Mouse (Mus musculus) gastrocnemius, postnatal 10 days (tissue): ENCODE results near the gene Dhx58. TPM values are rescaled to one million over a fixed set of nuclear protein-coding genes. Genes with fewer than 3 reads are reported as not detected.

Source experiments
- DNase-seq: peaks from one replicate; pipeline ENCODE4 v3.0.0; 2021; ENCODE audit warnings: mixed read lengths
- total RNA-seq, 2 experiments: library from RNA; stranded (reverse); gene quantifications; 2 replicates each; pipeline ENCODE4 v1.2.3; 2021

Dhx58 gene
- total RNA-seq, 2 experiments from 2014 or later = 0.45 to 0.52 TPM

DNA sequence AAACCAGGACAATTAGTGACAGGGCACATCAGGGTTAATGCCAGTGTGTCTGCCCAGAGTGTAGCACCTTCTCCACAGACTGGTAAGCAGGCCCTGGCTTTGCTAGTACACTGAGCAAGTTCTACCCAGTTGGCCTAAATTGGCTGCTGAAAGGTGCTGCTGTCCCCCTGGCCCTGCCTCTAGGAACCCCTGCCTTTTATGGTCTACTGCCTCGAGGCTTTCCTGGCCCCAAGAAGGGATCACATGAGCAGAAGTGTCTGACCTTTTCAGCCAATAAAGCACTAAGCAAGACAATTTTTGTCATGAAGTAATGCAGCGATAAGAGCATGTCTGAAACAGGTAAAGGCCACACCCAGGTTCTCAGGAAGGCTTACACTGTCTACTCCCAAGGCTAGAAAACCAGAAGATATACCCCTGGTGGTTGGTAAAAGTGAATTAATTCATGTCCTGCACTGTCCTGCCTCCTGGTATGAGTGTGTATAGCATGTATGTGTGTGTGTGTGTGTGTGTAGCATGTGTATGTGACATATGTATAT, 18.5 kb upstream of the Dhx58 start:
- no peak for DNase-seq

DNA sequence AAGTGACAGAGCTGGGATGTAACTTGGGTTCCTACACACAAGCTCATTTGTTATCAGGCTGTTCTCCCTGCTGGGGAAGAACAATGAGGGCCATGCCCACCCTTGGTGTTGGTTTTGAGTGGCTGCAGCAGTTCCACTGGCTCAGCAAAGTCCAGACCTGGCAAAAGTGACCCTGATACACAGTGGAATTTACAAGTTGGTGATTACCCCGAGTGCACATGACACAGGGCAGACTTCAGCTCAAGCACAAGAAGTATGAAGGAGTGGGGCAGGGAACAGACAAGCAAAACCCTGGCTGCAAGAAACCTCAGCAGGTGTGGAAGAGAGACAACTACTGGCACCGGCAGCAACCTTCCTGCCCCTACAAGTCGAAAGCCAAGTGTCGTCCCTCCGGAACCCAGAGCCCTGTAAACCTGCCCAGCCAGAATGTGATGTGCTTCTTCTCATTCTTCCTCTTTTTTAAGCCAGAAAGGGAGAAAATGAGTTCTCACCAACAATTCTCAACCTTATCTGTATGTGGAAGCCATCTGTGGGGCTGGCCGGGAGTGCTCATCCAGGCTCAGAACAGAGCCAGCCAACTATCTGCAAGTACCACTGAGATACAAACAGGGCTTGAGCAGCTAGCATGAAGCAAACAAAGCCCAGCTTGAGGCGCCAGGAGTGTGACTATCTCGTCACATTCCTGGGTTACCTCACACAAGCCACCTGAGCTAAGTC, 17.9 kb upstream of the Dhx58 start:
- no peak for DNase-seq

DNA sequence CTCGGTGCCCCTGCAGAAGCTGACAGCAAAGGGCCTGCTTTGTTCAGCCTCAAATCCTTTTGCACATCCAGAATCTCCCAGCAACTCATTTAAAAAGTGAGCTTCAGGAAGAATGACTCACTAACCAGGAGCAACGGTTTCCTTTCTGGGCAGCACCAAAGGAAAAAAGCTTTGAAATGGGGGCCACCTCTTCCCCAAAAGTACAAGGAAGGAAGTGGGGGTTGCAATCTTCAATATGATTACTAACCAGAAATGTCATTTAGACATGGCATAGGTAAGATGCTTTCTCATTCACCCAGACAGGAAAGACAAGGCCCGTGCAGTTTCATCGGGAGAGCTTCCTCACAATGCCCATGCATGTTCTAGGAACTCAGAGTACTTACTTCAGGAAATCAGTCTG, 17.2 kb upstream of the Dhx58 start:
- no peak for DNase-seq

DNA sequence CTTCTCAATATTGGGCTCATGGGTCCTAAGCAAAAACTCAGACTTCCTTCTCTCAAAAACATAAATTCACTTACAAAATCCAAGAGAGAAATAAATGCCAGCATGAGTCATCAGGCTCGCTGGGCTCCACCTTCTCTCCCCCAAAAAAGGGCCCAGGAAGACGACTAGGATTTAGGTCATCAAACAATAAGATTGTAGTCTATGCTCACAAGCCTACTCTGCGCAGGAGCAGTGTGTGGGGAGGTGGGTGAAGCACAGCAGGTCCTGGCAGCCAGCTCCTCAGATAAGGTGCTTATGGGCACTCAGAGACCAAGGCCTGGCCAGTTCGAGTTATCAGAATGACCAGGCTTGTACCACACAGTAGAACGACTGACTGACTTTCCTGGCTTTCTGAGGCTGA, 16.3 kb upstream of the Dhx58 start:
- DNase-seq = no peak

DNA sequence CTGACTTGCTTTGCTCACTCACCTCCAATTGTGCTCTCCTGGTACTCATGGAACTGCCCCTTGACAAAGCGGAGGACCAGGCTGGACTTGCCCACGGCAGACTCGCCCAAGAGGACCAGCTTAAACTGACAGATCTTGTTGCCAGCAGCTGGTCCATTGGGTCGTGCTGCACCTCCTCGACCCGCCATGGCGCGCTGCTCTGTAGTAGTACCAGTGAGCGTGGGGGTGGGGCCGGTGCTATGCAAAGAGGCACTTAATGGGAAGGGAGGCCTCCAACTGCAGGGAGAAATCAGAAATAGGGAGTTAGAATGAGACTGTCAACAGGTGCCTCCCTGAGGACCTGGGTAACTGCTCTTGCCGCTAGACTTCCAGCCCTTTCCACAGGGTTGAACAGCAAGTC, 15.8 kb upstream of the Dhx58 start:
- DNase-seq = no peak

DNA sequence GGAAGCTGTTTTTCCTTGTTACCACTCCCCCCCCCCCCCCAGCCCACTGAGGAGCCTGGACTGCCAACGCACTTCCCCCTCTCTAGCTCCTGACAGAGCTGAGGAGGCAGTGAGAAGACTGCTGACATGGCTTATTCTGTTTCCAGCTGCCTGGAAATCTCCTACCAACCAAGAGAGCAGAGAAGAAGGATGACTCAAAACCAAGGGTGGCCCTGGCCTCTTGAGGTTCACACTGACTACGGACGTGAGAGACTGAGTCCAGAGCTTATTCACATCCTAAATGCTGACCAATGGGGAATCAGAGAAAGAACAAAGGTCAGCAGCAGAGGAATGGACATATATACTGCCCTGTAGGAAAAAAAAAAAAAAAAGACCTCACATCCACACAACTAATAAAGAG, 15.2 kb upstream of the Dhx58 start:
- no peak for DNase-seq

DNA sequence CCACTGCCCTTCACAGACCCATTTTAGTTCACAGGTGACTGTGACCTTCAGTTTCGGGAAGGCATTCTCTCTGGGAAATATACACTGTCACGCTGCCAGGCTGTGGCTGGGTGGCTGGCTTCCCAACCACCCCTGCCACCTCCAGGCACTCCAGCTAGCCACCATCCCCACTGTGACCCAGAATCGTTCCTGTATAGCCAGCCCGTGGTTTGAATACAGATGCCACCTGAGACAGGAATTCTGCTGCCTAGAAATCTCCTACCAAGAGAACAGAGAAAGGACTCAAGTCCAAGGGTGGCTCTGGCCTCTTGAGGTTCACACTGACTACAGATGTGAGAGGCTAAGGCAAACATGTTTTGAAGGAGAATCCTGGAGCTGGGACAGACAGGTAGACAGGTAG, 14.8 kb upstream of the Dhx58 start:
- DNase-seq = no peak

DNA sequence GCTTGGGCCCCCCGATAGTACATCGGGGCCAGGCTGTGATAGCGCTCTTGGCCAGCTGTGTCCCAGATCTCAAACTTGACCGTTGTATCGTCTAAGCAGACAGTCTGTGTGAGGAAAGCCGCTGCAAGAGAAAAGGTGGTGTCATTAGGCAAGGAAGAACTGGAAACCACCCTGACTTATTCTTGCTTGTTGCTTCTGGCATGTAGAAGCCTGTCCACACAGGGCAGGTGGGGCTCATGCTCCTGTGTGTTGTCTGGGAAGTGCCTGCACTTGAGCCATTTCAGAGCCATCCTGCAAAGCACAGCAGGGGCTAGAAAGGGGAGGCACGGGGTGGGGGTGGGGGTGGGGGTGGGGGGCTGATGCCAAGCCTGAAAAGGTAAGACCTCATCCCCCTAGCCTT, 14.4 kb upstream of the Dhx58 start:
- no peak for DNase-seq

DNA sequence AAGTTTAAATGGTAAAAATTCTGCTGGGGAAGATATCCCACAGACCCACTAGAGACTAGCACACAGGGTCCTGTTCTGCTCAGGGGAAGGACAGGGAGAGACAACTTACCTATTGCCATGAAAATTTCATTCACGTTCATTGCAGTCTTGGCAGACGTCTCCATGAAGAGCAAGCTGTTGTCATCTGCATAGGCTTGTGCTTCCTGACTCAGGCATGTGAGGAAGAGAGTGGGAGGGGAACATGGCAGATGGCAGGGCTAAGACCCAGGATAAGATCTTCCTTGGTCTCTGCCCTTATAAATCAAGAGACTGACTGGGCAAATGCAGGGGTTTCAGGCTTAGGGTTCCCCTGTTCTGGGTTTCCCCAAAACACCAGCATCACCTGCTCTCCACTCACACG, 12.6 kb upstream of the Dhx58 start:
- no peak for DNase-seq

DNA sequence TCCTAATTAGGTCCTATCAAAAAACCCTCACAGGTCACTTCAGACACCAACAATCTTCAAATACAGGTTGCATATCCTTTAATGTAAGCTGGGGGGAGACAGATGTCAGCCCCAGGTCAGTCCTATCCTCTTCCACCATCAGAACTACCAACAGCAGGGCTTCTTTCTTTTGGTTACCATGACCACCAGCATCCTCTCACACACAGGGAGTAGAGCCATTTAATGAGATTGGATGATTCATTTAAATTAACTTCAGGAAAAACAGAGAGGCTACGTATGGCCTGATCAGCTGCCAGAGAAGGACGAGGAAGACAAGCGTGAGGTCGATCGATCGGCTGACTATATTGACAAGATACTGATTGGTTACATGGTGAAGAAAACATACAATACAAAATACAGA, 10.9 kb upstream of the Dhx58 start:
- no peak for DNase-seq

DNA sequence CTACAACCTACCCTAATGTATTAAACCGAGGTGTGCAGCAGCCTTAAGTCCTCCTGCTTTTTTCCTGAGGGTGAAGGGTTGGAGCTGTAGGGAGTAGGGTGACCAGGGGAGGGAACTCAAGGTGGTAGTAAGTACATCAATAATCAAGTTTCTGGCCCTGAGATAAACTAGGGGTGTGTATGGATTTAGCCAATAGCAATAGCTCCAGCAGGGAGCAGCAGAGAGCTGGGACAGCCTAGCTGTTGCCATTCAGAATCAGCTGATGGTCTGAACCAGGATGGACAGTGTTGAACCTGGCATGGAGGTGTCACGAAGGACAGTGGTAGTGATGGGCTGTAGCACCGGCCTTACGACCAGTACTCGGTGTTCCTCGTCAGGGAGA, 10.5 kb upstream of the Dhx58 start:
- peak; percentile 89 for DNase-seq

DNA sequence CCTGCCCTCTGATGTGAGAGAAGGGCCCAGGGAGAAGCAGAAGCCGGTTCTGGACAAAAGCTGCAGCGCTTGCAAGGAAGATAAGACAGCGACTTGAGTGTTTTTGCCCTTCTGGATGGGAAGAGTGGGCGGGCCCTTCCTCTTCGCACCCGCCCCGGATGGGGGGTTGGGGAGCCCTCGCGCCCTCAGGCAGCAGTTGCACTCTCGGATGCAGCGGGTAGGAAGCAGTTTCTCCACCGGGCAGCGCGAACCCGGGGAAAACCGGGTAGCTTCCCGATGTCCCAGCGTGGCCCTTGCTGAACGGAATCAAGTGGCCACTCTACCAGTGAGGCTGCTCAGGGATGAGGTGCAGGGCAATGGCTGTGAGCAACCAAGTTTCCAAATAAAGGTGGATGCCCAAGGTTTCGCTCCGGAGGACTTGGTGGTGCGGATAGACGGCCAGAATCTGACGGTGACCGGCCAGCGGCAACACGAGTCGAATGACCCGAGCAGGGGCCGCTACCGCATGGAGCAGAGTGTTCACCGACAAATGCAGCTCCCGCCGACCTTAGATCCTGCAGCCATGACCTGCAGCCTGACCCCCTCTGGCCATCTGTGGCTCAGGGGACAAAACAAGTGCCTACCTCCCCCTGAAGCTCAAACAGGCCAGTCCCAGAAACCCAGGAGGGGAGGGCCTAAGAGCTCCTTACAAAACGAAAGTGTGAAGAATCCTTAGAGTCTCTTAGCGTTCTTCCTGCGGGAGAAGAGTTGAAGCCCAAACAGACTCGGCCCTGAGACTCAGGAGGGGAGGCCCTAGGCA, 9.9 kb upstream of the Dhx58 start, which contains the start of gene Hspb9:
Gene Hspb9, plus strand, starts transcription at position 116 of the 799 bp plus-strand sequence.
- peak; percentile 57 for DNase-seq

DNA sequence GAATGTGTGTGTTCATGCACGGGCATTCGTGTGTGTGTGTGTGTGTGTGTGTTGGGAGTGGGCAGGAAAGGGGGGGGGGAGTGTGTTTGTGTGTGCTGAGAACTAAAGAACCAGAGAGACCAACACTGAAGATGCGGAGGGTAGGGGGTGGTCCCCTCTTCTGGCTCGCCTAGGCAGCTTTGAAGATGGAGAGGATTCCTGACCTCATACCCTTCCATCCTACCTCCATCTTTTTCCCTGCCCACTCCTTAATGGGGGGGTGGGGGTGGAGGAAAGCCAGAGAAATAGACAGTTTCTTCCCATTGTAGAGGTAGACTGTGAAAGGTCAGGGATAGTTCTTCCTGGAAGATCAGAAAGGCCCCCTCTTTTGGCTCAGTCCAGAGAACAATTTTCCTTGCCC, 9.1 kb upstream of the Dhx58 start:
- DNase-seq = no peak

DNA sequence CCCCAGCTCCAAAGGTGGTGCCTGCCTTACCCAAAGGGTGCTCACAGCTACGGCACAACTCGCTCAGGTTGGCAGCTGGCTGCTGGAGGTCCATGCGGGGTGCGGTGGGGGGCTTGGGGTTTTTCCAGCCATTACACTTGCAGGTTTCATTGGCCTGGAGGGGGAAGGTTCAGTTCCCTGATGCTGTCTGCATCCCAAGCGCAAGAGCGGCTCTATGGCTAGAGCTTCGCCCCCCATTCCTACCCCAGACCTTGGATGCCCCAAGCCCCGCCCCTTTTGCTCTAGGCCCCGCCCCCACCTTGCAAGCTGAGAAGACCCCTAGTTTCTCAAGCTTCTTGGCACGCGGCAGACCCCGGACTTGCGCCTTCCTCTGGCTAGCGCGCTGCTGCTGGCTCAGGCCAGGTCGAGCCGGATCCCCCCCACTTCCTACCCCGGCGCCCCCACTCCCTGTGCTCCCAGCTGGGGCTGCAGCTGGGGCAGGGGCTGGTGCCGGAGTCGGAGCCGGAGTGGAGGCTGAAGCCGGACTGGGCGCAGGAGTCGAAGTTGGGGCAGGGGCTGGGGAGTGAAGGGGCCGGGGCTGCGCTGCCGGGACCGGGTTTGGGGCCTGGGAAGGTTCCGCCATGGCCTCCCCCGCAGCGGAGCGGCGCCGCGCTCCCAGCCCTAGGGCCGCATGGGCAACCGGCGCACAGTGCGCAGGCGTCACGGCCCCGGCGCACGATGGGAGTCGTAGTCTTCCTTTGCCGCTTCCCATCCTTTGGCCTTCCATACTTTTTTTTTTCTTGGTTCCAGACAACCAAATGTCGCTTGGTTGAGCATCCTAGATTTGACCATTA, 7.9 kb upstream of the Dhx58 start, which contains the start of gene Kat2a:
Gene Kat2a, minus strand, starts transcription at position 683 of the 833 bp plus-strand sequence.
- peak; percentile 89 for DNase-seq

DNA sequence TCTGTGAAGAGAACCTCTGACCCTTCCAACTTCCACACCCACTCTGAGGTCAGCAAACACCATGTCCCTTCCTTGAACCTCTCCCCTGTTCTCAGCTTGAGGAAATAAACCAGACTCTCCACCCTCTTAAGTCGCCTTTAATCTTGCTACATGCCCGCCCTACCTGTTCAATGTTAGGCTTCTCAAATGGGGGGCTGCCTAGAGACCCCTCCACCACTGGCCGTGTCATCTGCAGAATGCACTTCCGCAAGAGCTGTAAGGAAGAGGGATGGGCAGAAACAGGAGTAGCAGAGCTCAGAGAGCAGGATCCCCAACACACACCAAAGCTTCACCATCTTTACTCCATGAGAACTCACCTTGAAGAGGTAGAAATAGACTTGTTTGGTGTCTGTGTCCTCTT, 6.9 kb upstream of the Dhx58 start:
- no peak for DNase-seq

DNA sequence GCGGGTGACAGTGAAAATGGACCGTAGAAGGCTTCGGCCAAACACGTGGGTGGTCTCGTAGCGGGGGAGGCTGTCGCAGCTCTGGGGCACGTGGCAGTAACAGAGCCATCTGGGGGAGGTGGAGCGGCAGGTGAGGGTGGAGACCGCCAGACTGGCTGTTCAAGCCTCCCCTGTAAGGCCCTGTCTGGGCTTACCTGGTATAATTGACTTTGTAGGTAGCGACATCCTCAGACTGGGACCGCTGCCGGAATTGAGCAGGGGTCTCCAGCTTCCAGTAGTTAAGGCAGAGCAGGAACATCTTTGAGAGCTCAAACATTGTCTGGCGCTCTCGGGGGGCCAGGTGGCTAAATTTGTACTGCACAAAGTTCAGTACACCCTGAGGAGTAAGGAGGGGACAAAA, 6.5 kb upstream of the Dhx58 start:
- DNase-seq = no peak

DNA sequence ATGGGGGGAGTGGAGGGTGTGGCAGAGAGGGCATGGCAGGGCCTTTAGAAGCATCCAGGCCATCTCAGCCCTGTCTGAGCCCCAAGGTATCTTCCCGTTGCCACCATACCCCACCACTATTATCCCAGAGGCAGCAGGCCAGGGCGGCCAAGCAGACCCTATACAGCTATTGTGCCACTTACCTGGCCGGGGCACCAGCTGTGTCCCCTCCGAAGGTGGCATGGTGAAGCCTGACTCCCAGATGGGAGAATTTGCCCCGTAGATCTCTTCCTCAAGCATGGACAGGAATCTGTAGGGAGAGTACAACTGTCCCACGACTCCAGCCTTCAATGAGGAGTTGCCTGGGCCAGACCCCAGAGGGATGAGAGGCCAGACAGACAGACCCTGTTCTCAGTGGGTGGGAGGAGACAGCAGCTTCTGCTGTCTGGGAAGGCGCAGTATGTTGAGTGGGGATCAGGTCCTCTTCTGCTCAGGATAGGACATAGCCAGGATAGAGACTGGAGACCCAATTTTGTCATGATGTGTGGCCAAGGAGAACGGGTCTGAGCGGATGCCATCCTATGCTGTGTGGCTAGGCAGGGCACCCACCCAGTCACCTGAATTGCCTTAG, 5.2 kb upstream of the Dhx58 start:
- DNase-seq = no peak

DNA sequence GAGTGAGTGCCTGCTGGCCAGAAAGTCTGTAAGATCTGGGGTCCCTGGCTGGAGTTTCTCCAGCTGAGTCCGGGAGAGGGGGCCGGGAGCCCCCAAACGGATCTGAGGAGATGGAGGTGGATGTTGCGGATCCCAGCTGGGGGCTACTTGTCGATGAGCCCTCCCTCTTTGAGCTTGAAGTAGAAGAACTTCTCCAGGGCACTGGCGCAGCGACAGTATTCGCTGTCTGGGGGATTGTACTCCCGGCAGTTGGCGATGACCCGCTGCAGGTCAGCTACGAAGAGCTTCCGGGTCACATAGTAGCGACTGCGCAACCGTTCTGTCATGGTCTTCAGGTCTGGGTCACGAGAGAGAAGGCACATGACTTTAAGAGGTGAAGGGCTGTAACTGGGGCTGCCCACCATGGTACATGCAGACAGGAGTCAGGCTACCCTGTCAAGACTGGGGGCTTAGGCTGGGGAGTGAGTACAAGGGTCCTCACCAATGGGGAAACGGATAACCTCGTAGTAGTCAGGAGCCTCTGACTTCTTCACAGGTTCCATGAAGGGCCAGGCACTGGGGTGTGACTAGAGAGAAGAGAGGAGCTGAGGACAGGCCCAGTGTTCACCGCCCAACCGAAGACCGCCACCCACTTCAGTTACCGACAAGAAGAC, 1.1 kb upstream of the Dhx58 start:
- DNase-seq = no peak

DNA sequence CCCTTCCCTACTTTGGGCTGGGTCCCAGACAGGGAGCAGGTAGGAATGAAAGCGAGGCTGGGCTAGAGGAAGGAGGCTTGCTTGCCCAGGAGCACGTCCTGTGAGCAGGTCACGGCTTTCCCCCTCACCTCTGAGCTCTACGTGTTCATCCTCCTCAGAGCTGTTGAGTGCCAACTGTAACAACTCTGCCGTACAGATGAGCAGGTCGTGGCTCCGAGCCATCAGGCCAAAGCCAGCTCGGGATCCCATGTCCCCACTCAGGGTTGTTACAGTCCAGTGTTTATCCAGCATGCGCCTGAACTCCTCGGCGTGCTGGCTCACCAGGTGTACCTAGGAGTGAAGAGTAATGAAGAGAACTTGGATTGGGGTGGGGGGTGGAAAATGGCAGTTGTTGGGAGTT, 705 bp downstream of the Dhx58 start:
- no peak for DNase-seq

DNA sequence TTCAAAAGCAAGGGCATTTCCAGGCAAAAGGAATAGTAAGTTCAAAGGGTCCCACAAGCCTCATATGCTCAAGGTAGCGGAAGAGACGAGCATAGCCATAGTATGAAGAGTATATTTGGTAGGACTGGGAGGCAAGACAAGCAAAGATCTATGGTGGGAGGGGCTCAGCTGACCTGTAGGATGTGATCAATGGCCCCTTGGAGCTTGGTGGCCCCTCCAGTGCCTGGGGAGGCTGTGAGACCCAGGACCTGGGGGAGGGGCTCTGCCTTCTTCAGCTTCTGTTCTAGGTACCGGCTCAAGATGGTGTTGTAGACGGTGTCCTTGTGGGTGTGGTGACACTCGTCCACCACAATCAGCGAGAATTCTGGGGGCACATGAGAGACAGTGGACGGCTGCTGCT, 1.2 kb downstream of the Dhx58 start:
- no peak for DNase-seq

DNA sequence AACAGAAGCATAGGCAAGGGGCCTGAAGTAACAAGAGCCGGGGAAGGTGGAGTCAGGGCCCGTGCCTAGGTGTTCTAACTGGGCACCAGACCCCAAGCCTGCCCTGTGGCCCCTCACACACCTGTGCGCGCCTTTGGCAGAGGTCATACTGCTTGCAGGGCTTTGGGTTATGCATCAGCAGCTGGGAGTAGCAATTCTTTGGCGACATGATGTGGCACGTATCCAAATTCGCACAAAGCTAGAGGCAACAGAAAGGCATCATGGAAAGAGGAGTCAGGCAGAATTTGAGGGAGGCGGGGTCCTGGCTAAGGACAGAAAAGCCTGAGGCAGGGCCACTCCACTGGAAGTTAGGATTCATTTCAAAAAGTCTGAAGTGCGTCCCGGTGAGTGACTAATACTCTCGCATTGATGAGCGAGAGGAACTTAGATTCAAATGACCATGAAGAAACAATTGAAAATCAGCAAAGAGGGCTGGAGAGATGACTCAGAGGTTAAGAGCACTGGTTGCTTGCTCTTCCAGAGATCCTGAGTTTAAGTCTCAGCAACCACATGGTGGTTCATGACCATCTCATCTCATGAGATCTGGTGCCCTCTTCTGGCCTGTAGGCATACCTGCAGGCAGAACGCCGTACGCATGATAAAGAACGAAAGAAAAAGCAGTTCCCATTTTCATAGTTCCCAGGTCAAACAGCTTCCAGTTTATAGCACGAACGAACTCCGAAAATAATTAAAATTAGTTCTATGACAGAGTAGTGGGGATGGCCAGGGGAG, 1.8 kb downstream of the Dhx58 start:
- DNase-seq = peak; percentile 57
